Mouse (Mus musculus) CH12.LX (cell line): ENCODE measurements around the gene Pigm. TPM values are rescaled to one million over a fixed set of nuclear protein-coding genes. Genes with fewer than 3 reads are reported as not detected.

Source experiments
- DNase-seq: peaks from one replicate; pipeline ENCODE4 v3.0.0-alpha.2; 2013; ENCODE audit errors: extremely low read depth
- H3K27ac ChIP-seq: 2 replicates; pipeline ENCODE4 v1.5.1; 2012; ENCODE audit warnings: low read depth, mild to moderate bottlenecking, control low read depth, moderate library complexity; ENCODE audit not compliant: insufficient read depth
- H3K27me3 ChIP-seq: replicated peaks from 2 replicates; pipeline ENCODE3; 2012; ENCODE audit warnings: inconsistent platforms
- H3K36me3 ChIP-seq, 2 experiments: replicated peaks in 1 of 2; 2 replicates each; pipeline versions ENCODE3 to v1.6.1; 2012; ENCODE audit warnings: inconsistent platforms in 1 of 2, low read length in 1 of 2, mild to moderate bottlenecking in 1 of 2, mixed read lengths in 1 of 2, moderate library complexity in 1 of 2; ENCODE audit not compliant: control insufficient read depth in 1 of 2, insufficient read depth in 1 of 2
- H3K4me1 ChIP-seq, 2 experiments: 2 replicates each; pipeline ENCODE4 v1.6.1; 2012; ENCODE audit warnings: inconsistent platforms in 1 of 2, moderate library complexity in 1 of 2; ENCODE audit not compliant: insufficient read depth in 2 of 2, control insufficient read depth in 1 of 2
- H3K4me2 ChIP-seq: 2 replicates; pipeline ENCODE4 v1.6.1; 2012; ENCODE audit warnings: low read depth, mild to moderate bottlenecking, control low read depth; ENCODE audit not compliant: poor library complexity, insufficient read depth, severe bottlenecking
- H3K4me3 ChIP-seq, 3 experiments: fragments of 150-350 bp in 1 of 3; sonication (generic) in 1 of 3; replicated peaks in 1 of 3; 2 replicates each; pipeline versions ENCODE3 to v1.5.1; 2011 to 2012; ENCODE audit warnings: low read depth in 2 of 3, low read length in 2 of 3, mild to moderate bottlenecking in 2 of 3, moderate library complexity in 2 of 3, control low read depth in 1 of 3, improper control_type of control experiment in 1 of 3, inconsistent platforms in 1 of 3, mixed read lengths in 1 of 3; ENCODE audit not compliant: poor library complexity in 1 of 3
- H3K79me2 ChIP-seq: replicated peaks from 2 replicates; pipeline ENCODE4 v1.6.1; 2012; ENCODE audit warnings: mild to moderate bottlenecking, moderate library complexity; ENCODE audit not compliant: control insufficient read depth, poor library complexity, insufficient read depth, severe bottlenecking; ENCODE audit errors: extremely low read depth
- H3K9ac ChIP-seq: 2 replicates; pipeline ENCODE4 v1.6.1; 2012; ENCODE audit warnings: low read depth, mild to moderate bottlenecking, control low read depth, moderate library complexity; ENCODE audit not compliant: insufficient read depth
- H3K9me3 ChIP-seq: replicated peaks from 2 replicates; pipeline ENCODE3; 2012; ENCODE audit warnings: low read length, inconsistent platforms, mixed read lengths
- BHLHE40 ChIP-seq: IDR thresholded peaks from 2 replicates; pipeline ENCODE4 v1.6.1; 2011; ENCODE audit warnings: mild to moderate bottlenecking, low read depth, low read length, improper control_type of control experiment
- MEF2A ChIP-seq: IDR thresholded peaks from 2 replicates; pipeline ENCODE4 v1.6.1; 2014; ENCODE audit warnings: low read depth, mild to moderate bottlenecking, inconsistent platforms, low read length, improper control_type of control experiment, borderline replicate concordance
- UBTF ChIP-seq: IDR thresholded peaks from 2 replicates; pipeline ENCODE4 v1.6.1; 2012; ENCODE audit warnings: low read depth, mild to moderate bottlenecking, inconsistent platforms, low read length, improper control_type of control experiment, moderate library complexity
- dilution Hi-C: fragments of 300-500 bp; cut with MboI; formaldehyde crosslinking; loops from 2 replicates; pipeline ENCODE4 v1.14.3; 2020; ENCODE audit warnings: low sequenced_read_pairs; ENCODE audit not compliant: extremely low pct_unique_long_range_greater_than_20kb, extremely low pct_ligation_motif_present
- in situ Hi-C: fragments of 300-500 bp; cut with MboI; formaldehyde crosslinking; loops from 3 replicates; pipeline ENCODE4 v1.14.3; 2019; ENCODE audit warnings: low sequenced_read_pairs, low pct_ligation_motif_present, low pct_unique_long_range_greater_than_20kb, mixed read lengths
- polyA plus RNA-seq: library from polyadenylated mRNA; unstranded; fragments of >175 nt; gene quantifications from 2 replicates; pipeline ENCODE4 v1.2.1, GENCODE M21; 2012; ENCODE audit warnings: low read depth; ENCODE audit not compliant: insufficient read length
- total RNA-seq, 2 experiments: library from RNA; depleted of rRNA; stranded (reverse); fragments of 300-350 nt in 1 of 2; fragments of >200 nt in 1 of 2; gene quantifications; 2 replicates each; pipeline ENCODE4 v1.2.3; 2012 to 2014

Gene Pigm
- total and polyA plus RNA-seq, 3 experiments: 8.6 to 13.8 (median 10.7) TPM

DNA sequence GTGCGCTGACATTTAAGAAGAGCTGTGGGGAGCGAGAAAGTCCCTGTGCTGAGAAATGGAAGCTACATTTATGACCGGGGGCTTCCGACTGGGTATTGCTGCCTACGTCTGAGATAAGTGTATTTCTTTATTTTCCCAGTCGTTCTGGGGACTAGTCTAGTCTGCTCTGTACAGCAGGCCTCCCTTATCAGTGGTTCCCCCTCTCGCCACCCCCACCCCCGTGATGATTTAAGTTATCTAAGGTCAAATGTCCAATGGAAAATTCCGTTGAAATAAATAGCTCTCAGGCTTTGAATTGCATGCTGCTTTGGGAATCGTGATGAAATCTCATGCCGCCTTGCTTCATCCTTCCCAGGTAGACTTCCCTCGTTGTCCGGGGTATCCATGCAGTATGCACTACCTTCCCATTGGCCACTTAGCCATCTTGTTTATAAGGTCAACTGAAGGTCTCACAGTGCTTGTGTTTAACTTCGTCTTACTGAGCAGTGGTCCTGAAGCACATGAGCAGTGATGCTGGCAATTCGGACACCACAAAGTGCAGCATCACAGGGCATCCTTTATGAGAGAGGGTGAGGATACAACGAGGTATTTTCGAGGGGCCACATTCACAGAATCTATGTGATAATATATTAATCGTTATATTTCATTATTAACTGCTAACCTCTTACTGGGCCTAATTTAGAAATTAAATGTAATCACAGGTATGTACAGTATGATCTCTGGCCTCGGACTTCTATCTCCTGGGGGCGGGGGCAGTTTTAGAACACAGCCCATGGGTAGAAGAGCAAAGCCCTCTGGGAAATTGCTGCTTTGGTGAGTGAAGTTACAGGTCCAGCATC, 56.9 kb downstream of the Pigm start:
- Histone ChIP-seq H3K4me1 (peaks cover 3 to 28% of the 10 kb centered on the region in 2 experiments), H3K4me3 (no peak overlapping the region), H3K79me2 (no peaks in the 10 kb centered on the region), H3K9me3 (no peaks in the 10 kb centered on the region), H3K36me3 (no peaks in the 10 kb centered on the region), H3K27ac (no peak overlapping the region), H3K9ac (no peak overlapping the region), H3K4me2 (no peak overlapping the region), H3K27me3 (no peaks in the 10 kb centered on the region)
- dilution Hi-C loops: no loop called here
- no peak for TF ChIP-seq MEF2A
- no peak for TF ChIP-seq BHLHE40
- no peak for TF ChIP-seq UBTF
- in situ Hi-C loops: no loop called here
- DNase-seq: no peak

Other genes with a start within 250 kb of the Pigm start
- 43.5 and 46.0 TPM in 2 replicates for gene Pex19, start 249.8 kb upstream of the Pigm start, total RNA-seq (2012; rRNA removed)
- gene Pex19, start 249.8 kb upstream of the Pigm start, total RNA-seq (2014; rRNA removed): 47.9 and 53.6 TPM in 2 replicates
- gene Pex19, start 249.8 kb upstream of the Pigm start, polyA plus RNA-seq: 58.2 and 60.5 TPM in 2 replicates
- 47.7 and 58.5 TPM in 2 replicates for gene Dcaf8, start 228.5 kb upstream of the Pigm start, total RNA-seq (2012; rRNA removed)
- 46.2 and 50.1 TPM in 2 replicates for gene Dcaf8, start 228.5 kb upstream of the Pigm start, total RNA-seq (2014; rRNA removed)
- gene Dcaf8, start 228.5 kb upstream of the Pigm start, polyA plus RNA-seq: 77.2 and 80.7 TPM in 2 replicates
- gene Pea15a, start 169.7 kb upstream of the Pigm start, total RNA-seq (2012; rRNA removed): 14.9 and 15.6 TPM in 2 replicates
- 21.5 and 23.7 TPM in 2 replicates for gene Pea15a, start 169.7 kb upstream of the Pigm start, total RNA-seq (2014; rRNA removed)
- gene Pea15a, start 169.7 kb upstream of the Pigm start, polyA plus RNA-seq: 50.6 and 52.1 TPM in 2 replicates
- 0.21 TPM in 1 of 2 replicates, not detected in the other for gene Casq1, start 156.7 kb upstream of the Pigm start, total RNA-seq (2012; rRNA removed)
- gene Casq1, start 156.7 kb upstream of the Pigm start, total RNA-seq (2014; rRNA removed): not detected in 2 replicates
- 0.96 and 0.98 TPM in 2 replicates for gene Casq1, start 156.7 kb upstream of the Pigm start, polyA plus RNA-seq
- not detected in 2 replicates for gene Atp1a4, start 118.1 kb upstream of the Pigm start, total RNA-seq (2012; rRNA removed)
- not detected in 2 replicates for gene Atp1a4, start 118.1 kb upstream of the Pigm start, total RNA-seq (2014; rRNA removed)
- 0.07 TPM in 1 of 2 replicates, not detected in the other for gene Atp1a4, start 118.1 kb upstream of the Pigm start, polyA plus RNA-seq
- gene Igsf8, start 114.9 kb upstream of the Pigm start, total RNA-seq (2012; rRNA removed): 29.3 and 37.0 TPM in 2 replicates
- 7.4 and 8.3 TPM in 2 replicates for gene Igsf8, start 114.9 kb upstream of the Pigm start, total RNA-seq (2014; rRNA removed)
- gene Igsf8, start 114.9 kb upstream of the Pigm start, polyA plus RNA-seq: 22.1 and 25.9 TPM in 2 replicates
- 0.13 and 0.21 TPM in 2 replicates for gene Atp1a2, start 78.5 kb upstream of the Pigm start, total RNA-seq (2012; rRNA removed)
- gene Atp1a2, start 78.5 kb upstream of the Pigm start, total RNA-seq (2014; rRNA removed): 0.03 and 0.07 TPM in 2 replicates
- 0.23 and 0.33 TPM in 2 replicates for gene Atp1a2, start 78.5 kb upstream of the Pigm start, polyA plus RNA-seq
- 0.04 TPM in 1 of 2 replicates, not detected in the other for gene Kcnj9, start 47.2 kb upstream of the Pigm start, total RNA-seq (2012; rRNA removed)
- gene Kcnj9, start 47.2 kb upstream of the Pigm start, total RNA-seq (2014; rRNA removed): not detected in 2 replicates
- 0.07 and 0.10 TPM in 2 replicates for gene Kcnj9, start 47.2 kb upstream of the Pigm start, polyA plus RNA-seq
- 0.08 and 0.13 TPM in 2 replicates for gene Kcnj10, start 35.3 kb upstream of the Pigm start, total RNA-seq (2012; rRNA removed)
- gene Kcnj10, start 35.3 kb upstream of the Pigm start, total RNA-seq (2014; rRNA removed): not detected in 2 replicates
- gene Kcnj10, start 35.3 kb upstream of the Pigm start, polyA plus RNA-seq: 0.06 TPM in 1 of 2 replicates, not detected in the other
- gene Slamf9, start 98.8 kb downstream of the Pigm start, total RNA-seq (2012; rRNA removed): 17.0 and 30.9 TPM in 2 replicates
- 30.1 and 32.6 TPM in 2 replicates for gene Slamf9, start 98.8 kb downstream of the Pigm start, total RNA-seq (2014; rRNA removed)
- gene Slamf9, start 98.8 kb downstream of the Pigm start, polyA plus RNA-seq: 28.3 and 30.3 TPM in 2 replicates
- gene Igsf9, start 105.2 kb downstream of the Pigm start, total RNA-seq (2012; rRNA removed): 4.5 and 6.0 TPM in 2 replicates
- 2.0 and 2.7 TPM in 2 replicates for gene Igsf9, start 105.2 kb downstream of the Pigm start, total RNA-seq (2014; rRNA removed)
- gene Igsf9, start 105.2 kb downstream of the Pigm start, polyA plus RNA-seq: 6.5 and 7.2 TPM in 2 replicates
- 179 and 206 TPM in 2 replicates for gene Tagln2, start 123.5 kb downstream of the Pigm start, total RNA-seq (2012; rRNA removed)
- gene Tagln2, start 123.5 kb downstream of the Pigm start, total RNA-seq (2014; rRNA removed): 145 and 172 TPM in 2 replicates
- gene Tagln2, start 123.5 kb downstream of the Pigm start, polyA plus RNA-seq: 281 and 337 TPM in 2 replicates
- gene Cfap45, start 144.3 kb downstream of the Pigm start, total RNA-seq (2012; rRNA removed): not detected in 2 replicates
- gene Cfap45, start 144.3 kb downstream of the Pigm start, total RNA-seq (2014; rRNA removed): not detected in 2 replicates
- not detected in 2 replicates for gene Cfap45, start 144.3 kb downstream of the Pigm start, polyA plus RNA-seq
- 0.13 and 0.17 TPM in 2 replicates for gene Vsig8, start 179.4 kb downstream of the Pigm start, total RNA-seq (2012; rRNA removed)
- not detected in 2 replicates for gene Vsig8, start 179.4 kb downstream of the Pigm start, total RNA-seq (2014; rRNA removed)
- gene Vsig8, start 179.4 kb downstream of the Pigm start, polyA plus RNA-seq: 0.18 and 0.29 TPM in 2 replicates
- 0.30 and 0.42 TPM in 2 replicates for gene Slamf8, start 214.0 kb downstream of the Pigm start, total RNA-seq (2012; rRNA removed)
- gene Slamf8, start 214.0 kb downstream of the Pigm start, total RNA-seq (2014; rRNA removed): 1.00 and 1.1 TPM in 2 replicates
- 1.8 and 2.3 TPM in 2 replicates for gene Slamf8, start 214.0 kb downstream of the Pigm start, polyA plus RNA-seq
- not detected in 2 replicates for gene Fcrl6, start 226.0 kb downstream of the Pigm start, total RNA-seq (2012; rRNA removed)
- not detected in 2 replicates for gene Fcrl6, start 226.0 kb downstream of the Pigm start, total RNA-seq (2014; rRNA removed)
- gene Fcrl6, start 226.0 kb downstream of the Pigm start, polyA plus RNA-seq: not detected in 2 replicates